Mouse (Mus musculus): Measurements from ENCODE around the gene Egln2. TPM values are rescaled to one million over a fixed set of nuclear protein-coding genes. Genes with fewer than 3 reads are reported as not detected.

Gene Egln2
- polyA plus RNA-seq (2017; shearing (Covaris generic)), result 10 to 100 TPM; 12.4 to 14.3 TPM

DNA sequence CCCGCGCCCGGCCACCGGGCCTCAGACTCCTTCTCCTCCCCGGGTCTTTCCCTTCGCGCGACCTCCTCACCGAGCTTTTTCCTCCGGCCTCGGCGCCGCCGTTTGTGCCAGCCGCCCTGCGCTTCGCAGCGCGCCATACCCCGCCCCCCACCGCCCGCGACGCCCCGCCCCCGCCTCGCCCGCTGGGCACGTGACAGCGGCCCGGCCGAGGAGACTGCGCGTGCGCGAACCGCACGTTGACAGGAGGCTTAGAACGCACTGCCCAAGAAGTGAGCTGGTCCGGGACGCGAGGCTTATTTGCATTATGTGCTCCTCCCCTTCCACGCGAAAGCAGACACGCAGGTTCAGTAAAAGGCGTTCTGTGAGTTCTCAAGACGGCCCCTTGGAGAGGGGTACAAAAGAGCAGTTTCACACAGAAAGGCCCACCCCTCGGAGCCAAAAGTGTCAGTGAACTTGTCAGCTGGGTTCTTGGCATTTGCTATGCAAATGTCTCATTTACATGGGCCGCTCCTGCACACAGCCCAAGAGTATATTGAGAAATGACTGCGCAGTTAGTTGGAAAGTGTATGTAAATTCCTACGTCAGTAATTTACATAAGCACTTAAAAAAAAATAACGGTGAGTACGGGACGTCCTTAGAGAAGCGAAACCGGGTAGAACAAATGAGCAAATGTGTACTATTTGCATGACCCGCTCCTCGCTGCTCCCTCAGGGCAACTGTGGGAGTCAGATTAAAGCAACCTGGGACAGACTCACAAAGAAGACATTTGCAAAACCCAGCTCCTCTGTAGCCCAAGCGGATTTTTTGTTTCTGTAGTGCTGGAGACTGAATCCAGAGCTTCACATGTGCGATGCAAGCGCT is at the start of gene Egln2:
Gene Egln2 (minus strand): TSS at position 189 of the 861 bp plus-strand sequence.
- ATAC-seq, result peak; percentile 83

DNA sequence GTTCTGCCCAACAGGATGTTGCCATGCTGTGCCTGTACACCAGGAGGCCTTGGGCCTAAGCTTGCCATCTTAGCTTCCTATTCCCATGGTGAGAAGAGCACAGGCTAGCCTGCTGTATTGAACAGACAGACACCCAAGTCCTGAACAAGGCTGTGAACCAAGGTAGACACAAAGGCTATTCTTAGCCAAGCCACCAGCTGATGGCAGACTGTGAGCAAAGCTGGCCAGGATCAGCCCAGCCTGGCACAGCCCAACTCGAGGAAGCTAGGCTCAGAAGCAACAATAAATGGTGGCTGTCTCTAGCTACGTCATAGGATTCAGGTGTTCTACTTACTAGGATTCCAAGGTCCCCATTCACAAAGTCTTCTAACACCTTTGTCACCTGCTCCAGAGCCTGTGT is 46.0 kb upstream of the Egln2 start:
- no peak for ATAC-seq

DNA sequence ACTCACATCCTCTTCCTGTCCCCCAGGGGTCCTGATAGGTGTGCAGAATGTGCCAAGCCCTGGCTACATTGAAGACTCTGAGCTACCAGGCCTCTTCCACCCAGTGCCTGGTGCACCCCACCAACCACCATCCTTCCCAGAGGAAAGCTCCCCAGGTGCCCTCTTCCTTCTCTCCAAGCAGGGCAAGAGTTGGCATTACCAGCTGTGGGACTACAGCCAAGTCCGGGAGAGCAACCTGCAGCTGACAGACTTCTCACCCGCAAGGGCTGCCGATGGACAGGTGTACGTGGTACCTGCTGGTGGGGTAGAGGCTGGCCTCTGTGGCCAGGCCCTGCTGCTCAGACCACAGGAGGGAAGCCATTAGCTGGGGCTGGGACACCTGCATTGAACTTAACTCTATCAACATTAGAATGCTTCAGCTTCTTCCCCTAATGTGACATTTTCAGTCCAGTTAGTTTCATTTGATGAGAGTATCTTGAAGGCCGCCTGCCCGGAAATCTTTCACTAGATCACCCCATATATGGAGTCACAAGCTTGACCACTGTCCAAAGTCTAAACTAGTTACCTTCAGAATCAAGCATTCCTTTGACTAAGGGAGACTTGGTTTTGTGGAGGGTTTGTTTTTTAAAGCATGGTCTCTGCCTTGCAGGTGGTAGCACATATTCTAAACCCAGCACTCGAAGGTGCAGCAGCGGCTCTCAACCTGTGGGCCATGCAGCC is 37.3 kb upstream of the Egln2 start:
- no peak for ATAC-seq

DNA sequence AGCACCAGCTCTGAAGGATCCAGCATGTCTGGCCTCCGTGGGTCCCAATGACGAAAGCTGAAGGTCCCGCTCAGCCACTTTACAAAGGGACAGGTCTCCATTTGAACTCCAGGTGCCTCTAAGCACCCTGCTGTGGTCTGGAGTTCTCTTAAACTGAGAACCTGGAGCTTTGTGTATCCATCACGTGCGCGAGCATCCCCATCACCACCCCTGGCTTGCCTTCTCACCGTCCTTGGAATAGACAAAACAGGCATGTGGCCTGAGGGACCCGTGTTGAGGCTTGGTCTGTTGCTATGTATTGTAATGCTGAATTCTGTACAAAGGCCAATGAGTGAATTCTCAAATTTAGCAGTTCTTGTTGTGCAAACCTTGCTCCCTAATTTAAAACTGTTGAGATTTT is 32.2 kb upstream of the Egln2 start:
- ATAC-seq, result no peak

DNA sequence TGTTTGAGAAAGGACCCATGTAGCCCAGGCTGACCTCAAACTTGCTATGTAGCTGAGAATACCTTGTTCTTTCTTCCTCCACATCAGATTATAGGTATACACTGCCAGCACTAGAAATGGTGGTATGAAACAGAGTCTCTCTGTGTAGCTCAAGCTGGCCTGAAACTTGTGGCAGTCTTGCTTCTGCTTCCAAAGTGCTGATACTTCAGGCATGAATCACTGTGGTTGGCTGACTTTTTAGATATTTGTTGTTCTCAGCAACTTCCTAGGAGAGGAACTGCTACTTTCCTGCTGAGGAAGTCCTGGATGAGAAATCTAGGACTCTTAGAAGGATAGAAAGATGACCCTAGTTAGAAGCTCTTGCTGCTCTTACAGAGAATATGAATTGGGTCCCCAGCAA is 31.8 kb upstream of the Egln2 start:
- ATAC-seq, result no peak

DNA sequence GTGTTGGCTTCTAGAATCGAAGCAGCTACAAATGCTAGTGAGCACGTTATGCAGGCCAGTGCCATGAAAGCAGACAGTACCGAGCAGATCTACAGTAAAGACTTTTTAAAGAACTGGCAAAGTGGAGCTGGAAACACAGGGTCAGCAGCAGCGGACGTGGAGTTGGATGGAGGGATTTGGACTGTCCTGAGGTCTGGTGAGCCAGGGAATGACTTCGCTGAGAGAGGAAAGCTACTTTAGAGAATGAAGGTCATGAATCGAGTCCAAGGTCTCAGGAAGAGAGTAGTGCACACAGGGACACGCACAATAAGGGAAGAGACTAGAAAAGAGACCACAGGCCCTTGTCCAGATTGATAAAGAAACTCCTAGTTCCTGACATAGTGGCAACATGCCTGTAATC is 31.0 kb upstream of the Egln2 start:
- no peak for ATAC-seq

DNA sequence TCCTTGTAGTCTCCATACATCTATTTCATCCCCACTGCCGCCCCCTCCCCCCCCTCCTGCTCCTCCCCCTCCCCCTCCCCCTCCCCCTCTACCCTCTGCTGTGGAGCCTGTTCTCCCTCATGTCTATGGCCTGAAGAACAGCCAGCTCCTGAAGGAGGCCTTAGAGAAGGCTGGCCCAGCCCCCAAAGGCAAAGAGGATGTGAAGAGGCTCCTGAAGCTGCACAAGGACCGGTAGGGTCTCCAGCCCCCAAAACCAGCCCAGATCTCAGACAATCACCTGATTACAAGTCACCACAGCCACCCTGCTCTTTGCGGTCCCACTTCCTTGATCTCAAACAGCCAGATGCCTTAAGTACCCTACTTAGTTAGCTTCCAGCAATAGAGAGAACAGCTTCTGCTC is 30.5 kb upstream of the Egln2 start:
- no peak for ATAC-seq

DNA sequence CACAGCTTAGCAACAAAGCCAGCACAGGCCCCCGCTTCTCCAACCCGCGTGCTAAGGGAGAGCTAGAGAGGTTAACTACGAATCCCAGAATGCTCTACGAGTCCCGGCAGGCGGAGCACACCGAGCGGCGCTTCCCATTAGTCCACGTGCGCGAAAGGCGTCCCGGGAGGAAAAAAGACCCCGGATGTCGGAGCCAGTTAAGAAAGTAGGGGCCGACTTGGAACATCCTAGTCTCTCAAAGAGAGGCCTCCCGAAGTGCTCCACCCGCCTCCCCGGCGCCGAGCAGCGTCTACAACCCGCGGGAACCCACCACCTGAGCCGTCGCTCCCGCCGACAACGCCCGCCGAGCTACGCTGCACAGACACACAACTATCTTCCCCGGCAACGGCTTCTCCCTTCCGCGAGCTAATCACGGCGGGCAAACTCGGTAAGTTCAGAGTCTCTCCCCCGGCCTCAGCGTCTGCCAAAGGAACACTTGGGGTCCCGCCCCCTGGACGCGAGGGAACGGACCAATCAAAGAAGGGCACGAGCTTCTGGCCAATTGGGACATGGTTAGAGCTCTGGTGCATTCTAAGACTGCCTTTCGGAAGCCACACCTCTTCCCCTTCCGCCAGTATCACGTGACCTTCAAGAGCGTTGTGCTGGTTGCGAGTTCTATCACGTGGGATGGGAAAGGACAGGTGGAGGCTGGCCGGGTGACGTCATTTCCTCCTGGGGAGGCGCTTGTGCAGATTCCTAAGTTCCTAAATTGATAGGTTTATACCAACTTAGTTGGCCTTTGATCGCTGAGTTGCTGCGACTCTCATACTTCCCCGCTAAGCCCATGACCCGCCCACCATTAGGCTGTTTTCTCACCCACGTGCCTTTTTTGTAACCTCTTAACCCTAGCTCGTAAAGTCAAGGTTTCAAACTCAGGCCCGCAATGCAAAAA is 29.3 kb upstream of the Egln2 start, which contains the start of the genes BC024978 and Snrpa:
Gene BC024978 (plus strand): TSS at position 101 of the 931 bp plus-strand sequence.
Gene Snrpa (minus strand): TSS at position 591 of the 931 bp plus-strand sequence.
- ATAC-seq, result peak; percentile 96

DNA sequence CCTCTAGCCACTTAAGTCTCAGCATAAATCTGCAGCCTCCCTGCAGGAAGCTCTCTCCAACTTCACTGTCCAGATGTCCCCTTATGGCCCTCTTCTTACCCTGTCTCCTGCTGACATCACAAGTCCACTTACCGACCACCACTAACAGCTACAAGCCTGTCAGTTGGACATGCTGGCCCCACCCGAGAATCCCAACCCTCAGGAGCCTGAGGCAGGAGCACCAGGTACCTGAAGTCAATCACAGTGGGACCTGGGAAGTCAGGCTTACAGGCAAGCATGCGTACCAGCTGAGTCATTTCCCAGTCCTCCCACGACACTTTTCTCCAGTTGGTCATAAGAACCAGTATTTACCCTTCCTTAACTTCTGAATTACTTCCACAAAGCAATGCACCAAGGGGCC is 27.1 kb upstream of the Egln2 start:
- ATAC-seq, result no peak

DNA sequence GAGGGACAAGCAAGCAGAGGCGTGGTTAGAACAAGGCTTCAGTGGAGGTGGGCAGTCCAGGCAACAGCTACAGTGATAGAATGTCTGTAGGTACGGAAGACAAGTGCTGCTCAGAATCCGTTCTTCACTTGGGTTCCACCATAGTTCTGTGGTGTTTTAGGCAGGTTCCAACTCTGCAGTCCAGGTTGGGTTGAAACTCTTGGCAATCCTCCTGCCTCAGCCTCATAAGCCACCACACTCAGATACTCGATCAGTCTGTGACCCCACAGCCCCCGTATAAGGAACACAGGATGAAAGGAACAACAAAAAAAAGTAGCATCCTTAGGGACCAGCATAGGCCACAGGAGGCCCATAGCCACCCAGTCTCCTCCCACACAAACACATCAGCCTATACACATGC is 25.8 kb upstream of the Egln2 start:
- no peak for ATAC-seq

DNA sequence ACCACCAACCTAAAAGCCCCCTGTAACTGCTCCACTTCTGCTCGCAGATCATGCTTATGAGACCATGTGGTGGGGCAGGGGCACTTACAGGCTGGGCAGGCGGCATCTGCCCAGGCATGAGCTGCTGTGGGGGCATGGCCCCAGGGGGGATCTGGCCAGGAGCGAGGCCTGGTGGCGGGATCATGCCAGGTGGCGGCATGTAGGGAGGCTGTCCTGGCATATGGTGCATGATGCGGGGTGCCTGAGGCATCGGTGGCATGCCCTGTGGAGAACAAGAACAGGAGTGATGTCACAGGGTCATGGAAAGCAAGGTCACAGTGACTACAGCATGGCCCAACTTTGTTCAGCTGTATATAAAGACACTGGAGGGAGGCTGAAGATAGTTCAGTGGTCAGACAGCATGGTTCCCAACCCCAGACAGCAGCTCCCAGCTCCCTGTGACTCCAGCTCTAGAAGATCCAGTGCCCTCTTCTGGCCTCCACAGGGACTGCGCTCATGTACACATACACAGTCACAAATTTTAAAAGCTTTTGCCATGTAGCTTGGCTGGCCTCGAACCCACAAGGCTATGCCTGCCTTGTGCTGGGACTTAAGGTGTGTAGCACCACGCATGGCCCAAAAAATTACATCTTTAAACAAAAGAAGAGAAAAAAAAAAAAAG is 22.8 kb upstream of the Egln2 start:
- ATAC-seq, result no peak

DNA sequence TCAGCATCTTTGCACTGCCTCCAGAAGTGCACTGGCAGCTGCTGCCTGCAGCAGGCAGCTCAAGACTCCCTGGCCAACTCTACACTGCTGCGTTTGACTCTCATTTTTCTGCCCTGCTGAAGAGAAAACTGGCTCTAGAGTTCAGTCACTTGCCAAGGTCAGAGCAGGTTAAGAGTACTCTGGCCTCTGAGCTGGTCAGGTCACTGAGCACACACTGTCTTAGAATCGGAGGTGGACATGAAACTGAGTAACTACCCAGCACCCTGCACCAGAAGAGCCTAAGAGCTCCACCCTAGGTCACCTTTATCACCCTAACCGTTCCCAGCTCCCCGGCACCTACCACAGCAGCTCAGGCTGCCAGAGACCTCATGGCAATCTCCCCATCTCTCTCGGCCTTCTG is 19.4 kb upstream of the Egln2 start:
- no peak for ATAC-seq

DNA sequence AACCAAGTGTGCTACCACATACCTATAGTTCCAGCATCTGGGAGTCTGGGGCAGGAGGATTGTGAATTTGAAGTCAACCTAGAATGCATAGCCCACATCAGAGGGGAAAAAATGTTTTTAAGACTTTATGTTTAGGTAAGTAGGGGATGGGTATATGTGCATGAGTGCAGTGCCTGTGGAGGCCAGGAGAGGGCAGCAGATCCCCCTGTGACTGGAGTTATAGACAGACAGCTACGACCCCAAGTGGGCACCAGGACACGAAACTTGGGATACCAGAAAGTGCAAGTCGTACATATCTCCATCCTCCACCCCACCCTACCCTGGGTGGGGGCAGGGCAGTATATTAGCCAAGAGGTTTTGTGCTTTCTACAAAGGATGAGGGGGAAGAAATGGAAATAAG is 18.4 kb upstream of the Egln2 start:
- no peak for ATAC-seq

DNA sequence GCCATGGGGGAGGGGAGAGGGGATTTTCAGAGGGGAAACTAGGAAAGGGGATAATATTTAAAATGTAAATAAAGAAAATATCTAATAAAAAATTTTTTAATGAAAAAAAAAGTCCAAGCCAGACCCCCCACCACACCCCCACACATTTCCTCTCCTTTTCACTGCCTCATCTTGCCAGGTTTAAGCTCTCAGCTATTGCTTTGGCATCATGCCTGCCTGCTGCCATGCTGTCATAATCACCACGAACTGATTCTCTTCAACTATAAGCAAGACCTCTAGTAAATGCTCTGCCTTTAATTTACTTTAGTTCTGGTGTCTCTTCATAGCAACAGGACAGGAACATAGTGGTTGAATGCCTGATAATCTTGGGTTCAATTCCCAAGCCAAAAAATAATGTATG is 15.9 kb upstream of the Egln2 start:
- no peak for ATAC-seq

DNA sequence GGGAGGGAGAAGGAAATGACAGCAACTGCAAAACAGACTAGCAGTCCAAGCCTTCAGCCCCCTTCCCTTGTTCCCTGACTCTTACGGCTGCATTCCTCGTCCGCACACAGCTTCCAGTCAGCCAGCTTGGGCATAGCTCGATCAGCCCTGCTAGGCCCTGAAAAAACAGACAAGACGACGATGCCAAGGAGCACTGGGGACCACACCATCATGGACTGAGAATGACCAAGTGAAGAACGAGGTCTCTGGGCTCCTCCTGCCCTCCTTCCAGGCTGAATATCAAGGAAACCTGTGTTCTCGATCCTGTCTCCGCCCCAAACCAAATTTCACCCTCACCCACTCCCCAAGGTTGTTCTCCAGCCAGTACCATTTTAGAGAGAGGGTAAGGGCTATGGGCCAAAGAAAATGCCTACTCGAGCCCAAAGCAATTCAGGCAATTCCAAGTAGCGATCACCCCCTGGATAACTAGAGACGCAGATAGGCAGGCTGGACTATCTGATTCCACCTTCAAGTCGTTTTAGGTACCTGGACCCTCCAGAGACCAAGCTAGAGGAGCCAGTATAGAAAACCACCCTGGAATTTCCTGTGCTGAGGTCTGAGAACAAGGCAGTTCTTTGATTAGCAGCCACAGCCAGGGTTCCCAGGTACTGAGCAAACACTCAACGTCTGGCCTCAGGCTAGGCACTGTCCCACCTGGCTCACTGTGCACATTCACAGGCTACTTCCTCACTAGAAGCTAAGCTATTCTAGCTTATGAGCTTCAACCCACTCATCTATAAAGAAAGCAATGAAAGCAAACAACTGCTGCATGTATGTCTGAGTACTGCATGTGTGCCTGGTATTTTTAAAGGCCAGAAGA is 14.5 kb upstream of the Egln2 start, which contains the start of the genes Gm21983 and Mia:
Gene Gm21983 (minus strand): TSS at position 250 of the 859 bp plus-strand sequence.
Gene Mia (minus strand): TSS at position 321 of the 859 bp plus-strand sequence.
- no peak for ATAC-seq

DNA sequence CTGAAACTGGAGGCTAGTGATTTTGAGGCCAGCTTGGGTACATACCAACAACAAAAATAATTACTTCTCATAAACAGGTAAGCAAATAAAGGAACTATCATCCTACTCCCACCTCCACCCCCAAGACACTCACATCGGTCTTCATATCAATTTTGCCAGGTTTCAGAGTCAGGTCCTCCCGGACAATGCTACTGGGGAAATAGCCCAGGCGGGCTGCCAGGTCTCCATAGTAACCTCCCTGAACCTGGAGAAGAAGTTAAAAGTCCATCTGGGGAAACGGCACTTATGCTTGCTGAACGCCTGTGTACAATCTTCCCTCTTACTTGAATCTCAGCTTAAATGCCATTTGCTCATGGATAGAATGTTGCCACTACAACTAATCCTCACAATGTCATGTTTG is 13.4 kb upstream of the Egln2 start:
- ATAC-seq, result no peak

DNA sequence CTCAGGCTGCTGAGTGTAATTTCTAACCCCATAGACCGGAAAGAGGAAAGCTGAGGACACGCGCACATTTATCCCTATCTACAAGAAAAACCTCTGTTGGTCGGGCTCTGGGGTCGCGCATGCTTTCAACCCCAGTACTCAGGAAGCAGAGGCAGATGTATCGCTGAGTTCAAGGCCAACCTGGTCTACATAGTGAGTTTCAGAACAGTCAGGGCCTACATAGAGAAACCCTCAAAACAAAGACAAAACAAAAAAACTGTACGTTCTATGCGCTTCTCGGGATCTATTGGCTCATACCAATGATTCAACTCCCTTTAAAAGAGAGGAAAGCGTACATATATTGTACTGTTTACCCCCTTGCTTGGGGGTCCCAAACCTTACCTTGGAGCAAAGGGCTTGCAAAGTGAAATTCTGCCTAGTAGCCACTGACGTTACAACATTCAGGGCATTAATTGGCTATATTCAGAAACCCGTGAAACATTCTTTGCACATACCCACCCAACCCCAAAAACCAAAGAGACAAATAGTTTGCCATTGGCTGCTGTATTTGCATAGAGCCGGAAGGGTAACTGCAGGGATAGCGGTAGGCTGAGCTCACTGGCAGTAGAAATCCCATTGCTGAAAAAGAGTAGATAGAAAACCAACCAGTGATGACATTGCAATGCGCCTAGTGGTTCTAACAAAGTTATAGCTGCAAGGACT is 12.8 kb upstream of the Egln2 start:
- no peak for ATAC-seq

DNA sequence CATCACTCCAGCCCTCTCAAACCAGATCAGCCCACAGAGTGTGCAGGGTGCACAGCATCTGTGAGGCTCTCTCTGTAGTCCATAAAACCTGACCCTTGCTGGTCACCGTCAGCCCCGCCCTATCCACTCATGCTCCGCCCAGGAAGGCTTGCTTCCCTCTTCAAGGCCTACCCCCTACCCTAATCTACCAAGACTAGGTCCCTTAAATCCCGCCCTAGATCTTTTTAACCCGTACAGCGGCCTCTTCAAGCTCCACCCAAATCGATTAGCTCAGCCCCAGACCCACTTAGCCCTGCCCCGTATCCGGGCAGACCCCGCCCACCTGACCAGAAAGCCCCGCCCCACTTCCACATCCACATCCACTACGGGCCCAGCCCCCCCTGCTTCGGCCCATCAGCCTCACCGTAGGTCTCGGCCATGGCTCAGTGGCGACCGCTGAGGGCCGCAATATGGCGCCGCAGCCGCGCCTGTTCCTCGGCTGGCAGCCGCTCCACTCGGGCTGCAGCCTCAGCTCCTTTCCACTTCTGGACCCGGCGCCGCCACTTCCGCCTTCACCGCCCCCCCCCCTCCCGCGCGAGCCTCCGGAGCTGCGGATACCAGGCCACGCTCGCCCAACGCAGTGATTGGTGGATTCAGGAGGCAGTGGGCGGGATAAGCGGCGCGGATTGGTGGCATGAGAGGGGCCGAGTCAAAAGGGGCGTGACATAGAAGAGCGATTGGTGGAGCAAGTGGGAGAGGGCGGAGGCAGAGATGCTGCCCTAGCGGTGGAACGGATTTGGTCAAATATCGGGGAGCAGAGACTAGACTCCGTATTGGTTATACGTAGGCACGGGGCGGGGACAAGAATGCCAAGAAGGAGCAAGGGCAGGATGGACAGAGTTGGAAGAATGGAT is 12.0 kb upstream of the Egln2 start, which contains the start of gene Rab4b:
Gene Rab4b (minus strand): TSS at position 573 of the 893 bp plus-strand sequence.
- peak; percentile 95 for ATAC-seq

DNA sequence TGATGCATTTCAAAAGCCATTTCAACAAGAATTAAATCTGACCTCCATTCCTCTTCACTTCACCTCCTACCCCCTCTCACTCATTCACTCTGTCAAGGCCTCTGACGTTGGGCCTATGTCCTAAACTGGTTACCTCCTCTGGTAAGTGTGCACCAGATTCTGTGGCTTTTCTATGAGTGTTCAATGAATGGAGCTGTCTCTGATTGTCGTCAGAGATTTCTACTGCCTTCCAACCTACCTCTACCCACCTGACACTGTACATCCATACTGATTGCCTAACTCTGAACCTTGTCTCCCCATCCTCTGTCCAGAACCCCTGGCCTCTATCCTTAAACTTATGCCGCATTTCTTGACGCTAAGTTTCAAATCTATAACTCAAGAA is 11.3 kb upstream of the Egln2 start:
- peak; percentile 2 for ATAC-seq

All from activated CD4-positive, CD25-positive, alpha-beta regulatory T cell, adult 4 months (primary cell).